Mouse (Mus musculus) liver, embryonic 14.5 days (tissue): ENCODE results near the gene Pdhx.

Source experiments
- CTCF ChIP-seq: IDR thresholded peaks from 2 replicates; pipeline ENCODE4 v1.5.1; 2016; ENCODE audit warnings: antibody characterized with exemption, low read depth, control low read depth
- EP300 ChIP-seq: IDR thresholded peaks from 2 replicates; pipeline ENCODE4 v1.6.1; 2016; ENCODE audit warnings: antibody characterized with exemption, low read depth

DNA sequence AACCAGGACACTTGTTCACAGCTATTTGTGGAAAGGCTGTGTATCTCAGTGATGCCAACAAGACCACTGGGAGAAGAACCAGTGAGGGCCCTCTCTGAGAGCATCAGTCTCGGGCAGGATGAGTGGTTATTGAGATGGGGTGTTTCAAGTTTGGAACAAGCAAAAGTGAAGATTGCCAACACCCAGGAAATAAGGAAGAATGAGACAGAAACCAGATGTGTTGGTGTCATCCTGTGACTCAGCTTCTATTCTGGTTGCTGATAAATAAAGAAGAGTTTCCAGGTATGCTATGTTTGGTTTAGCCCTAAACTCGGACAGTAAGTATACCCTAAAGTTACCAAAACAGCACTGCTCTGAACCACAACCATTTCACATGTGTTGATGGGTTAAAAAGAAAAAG, 92.4 kb downstream of the Pdhx start:
- TF ChIP-seq CTCF (no peak), EP300 (no peak)
